Mouse (Mus musculus): ENCODE measurements at regions not wholly inside any gene's neighbourhood (a gene's known extent, or its start where the extent isn't known, plus 50 kb on each side); places are given as distances from the start of the nearest gene placed in this dataset.
A peak's percentile ranks its signal among the peaks of the same experiment; 100 is the strongest.

DNA sequence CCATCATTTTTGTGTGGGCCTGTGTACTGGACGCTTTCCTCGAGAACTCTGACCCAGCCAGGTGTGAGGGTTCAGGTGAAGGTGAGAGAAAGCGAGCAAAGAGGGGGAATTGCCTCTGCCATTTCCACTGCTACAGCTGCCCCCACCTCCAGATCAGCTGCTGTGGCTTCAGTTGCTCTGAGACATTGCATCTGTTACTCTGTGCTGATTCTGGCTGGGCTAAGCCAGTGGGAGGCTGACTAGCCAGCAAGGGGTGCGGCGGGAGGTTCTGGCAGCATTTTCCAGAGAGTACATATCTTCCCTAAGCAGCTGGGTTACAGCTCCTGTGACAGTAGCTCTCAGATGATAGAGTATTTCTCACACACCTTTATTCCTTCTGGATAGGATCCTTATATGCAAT, 712.7 kb upstream of the Cdh18 start:
- peak; percentile 7 for DNase-seq

DNA sequence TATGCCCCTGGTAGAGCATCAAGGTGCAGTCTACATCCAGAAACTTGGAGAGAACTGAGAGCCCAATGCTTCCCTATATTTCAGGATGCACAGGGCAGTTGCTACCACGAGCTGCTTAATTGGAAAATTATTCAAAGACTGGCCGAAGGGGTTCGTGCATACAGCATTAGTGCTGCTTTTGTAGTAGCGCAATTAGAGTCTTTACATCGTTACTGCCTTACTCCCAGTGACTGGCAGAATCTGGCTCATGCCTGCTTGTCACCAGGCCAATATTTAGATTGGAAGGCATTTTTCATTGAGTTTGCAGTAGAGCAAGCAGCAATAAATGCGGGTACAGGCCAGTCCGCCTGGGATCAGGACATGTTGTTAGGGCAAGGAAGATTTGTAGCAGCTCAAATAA, 690.3 kb upstream of the Cdh18 start:
- DNase-seq: no peak

DNA sequence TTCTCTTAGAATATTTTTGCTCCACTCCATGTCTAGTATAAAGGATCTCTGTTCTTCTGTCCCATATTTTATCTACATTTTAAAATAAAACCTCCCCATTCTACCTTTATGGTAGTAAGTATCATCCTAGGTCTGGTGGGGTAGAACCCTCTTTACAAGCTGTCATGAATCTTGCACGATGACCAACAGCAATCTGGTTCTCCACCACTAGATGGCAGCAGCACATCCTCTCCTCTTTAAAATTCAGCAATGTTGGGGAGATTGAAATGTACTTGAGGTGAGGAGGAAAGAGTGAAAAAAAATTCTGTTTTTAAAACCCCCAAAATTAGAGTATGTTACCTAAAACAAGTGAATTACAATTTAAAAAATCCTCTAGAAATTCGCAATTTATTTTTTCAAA, 663.6 kb upstream of the Cdh18 start:
- DNase-seq: peak; percentile 44

Data from right cerebral cortex, postnatal 25 days (tissue).